Mouse (Mus musculus) gonadal fat pad, adult 2 months (tissue): ENCODE results near the gene Atxn2. TPM values are rescaled to one million over a fixed set of nuclear protein-coding genes. Genes with fewer than 3 reads are reported as not detected.
"Not testable (repeated sequence)": the region's sequence is repeated elsewhere in the genome, so short reads cannot be mapped to it uniquely, and the experiment has no call there.

Experiments
- DNase-seq: peaks from one replicate; pipeline ENCODE4 v3.0.0-alpha.2; 2012; ENCODE audit warnings: low read depth
- polyA plus RNA-seq: library from polyadenylated mRNA; depleted of rRNA; stranded (reverse); fragments of >200 nt; gene quantifications from 2 replicates; pipeline ENCODE4 v1.2.3, GENCODE M21; 2012

Gene Atxn2
- polyA plus RNA-seq, 1 experiment: 70.6 TPM

DNA sequence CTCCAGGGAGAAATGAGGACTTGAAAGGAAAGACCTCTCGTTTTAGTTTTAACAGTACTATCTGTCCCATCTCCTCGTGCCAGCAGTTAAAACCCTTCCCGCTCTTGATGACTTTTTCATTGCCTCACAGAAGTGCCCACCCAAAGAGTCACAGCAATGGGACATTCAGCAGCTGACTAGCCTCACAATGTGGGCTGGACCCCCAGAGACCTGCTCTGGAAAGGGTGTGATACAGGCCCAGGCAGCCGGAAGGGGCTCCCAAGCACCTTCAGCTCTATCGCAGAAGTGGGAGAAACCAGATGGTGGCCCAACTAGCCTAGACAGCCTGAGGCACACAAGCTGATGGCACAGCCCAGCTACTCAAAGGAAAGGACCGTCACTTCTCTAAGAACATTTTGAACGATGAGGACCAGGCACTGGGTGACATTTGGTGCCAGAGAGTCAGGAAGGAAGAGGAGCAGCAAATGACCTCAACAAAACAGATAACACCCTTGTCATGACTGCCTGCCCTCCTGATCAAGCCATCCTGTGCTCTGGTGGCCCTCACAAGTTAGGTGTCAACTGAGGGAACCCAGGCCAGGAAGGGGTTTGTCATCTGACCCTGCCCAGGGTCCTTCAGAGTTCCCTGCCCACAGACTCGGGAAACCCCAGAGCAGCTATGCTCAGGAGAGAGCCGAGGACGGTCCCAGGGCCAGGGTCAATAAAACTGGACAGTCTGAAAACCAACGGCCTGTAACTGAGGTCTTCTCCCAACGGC, 124.0 kb downstream of the Atxn2 start:
- no peak for DNase-seq

DNA sequence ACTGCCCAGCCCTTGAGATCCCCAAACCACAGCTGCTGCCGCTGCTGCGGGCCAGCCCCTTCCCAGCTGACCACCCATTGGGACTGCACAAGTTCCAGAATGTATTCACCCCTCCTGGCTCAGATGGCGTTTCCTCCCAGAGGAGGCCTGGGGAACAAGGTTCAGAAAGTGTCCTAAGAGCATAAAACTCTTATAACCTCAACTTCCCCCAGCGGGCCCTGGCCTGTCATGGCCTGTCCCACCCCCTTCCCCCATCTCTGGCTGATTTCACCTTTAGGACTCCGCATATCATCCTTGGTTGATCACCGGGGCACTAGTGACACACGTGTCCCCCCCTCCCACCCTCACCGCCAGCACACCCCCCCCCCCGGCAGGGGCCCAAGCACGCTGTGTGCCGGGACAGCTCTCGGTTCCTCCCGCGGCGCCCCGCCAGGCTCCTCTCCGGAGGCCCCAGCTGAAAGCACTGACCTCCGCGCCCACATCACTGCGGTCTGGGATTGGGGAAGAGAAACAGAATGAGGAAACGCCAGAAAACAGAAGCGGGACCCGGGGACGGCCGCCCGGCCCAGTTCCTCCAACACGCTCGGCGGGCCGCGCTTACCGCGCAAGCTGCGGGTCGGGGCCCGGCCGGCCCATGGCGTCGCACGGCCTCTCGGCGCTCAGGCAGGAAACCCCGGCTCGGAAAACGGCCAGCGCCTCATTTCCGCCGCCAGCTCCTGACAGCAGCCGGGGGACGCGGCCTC, 125.0 kb downstream of the Atxn2 start:
- no peak for DNase-seq

DNA sequence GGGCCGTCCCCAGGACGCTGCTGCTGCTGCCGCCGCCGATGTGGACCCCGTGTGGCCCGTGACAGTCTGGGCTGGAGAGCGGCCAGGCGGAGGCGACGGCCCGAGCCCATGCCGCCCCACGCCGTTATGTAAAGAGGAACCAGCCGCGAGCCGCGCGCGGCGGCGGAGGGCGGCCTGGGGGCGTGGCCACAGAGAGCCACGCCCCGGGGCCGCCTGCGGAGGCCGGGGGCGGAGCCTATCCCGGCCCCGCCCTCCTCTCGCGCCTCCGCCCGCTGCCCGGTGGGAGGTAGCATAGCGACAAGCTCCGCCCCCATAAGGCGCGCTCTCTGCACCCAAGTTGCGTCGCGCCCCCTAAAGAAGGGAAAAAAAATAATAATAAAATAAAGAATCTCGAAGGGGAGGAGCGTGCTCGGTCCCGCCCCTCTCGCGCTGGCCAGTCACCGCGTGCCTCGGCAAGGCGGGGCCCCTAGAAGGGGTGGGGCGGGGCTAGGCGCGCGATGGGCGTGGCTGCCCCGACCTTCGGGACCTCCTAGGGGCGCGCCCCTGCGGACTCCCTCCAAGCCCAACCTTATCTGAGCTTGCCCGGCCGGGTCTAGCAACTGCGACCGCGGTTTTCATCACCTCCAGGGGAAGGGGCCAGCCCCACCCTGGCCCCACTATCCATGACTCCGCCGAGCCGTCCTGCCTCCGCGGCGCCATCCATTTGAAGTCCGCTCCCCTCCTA, 125.7 kb downstream of the Atxn2 start:
- no peak for DNase-seq

DNA sequence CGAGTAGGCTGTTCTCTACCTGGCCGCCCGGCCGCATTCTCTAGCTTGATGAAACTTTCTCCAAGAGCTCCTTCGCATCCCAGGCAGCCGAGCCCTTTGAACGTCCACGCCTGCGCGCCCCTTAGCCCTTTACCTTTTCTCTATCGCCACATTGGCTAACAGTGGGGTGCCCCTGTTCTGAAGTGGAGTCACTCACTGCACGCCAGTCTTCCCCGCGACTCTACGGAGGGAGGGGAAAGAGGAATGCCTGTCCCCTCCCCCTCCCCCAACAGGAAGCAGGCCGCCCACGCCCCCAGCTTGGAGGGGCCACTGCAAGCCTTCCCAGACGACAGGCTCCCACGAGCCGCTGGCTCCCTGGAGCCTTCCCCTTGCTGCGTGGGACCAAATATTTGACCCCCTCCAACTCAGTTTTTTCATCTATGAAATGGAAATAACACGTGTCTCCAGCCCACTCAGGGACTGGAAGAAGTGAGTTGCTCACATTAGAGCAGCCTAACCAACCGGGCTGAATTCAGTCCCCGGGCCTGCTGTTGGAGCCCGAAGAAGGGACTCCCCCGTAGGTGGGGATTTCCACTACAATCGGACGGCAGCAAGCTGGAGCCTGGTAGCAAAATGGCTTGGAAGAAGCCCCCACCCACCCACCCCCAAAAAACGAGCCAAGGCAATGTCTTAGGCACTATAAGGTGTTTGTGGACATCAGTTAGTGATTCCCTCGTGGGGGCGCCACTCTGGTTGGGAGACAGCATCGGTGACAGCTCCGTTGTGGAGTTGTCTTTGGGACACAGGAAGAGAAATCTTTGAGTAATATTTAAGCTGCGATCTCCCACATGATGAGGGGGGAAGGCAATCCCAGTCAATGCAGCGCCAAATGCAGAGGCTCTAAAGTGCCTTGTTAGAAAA, 126.6 kb downstream of the Atxn2 start, which contains the start of gene Sh2b3:
Gene Sh2b3 (minus strand): TSS at position 206 of the 900 bp plus-strand sequence.
- DNase-seq: no peak

DNA sequence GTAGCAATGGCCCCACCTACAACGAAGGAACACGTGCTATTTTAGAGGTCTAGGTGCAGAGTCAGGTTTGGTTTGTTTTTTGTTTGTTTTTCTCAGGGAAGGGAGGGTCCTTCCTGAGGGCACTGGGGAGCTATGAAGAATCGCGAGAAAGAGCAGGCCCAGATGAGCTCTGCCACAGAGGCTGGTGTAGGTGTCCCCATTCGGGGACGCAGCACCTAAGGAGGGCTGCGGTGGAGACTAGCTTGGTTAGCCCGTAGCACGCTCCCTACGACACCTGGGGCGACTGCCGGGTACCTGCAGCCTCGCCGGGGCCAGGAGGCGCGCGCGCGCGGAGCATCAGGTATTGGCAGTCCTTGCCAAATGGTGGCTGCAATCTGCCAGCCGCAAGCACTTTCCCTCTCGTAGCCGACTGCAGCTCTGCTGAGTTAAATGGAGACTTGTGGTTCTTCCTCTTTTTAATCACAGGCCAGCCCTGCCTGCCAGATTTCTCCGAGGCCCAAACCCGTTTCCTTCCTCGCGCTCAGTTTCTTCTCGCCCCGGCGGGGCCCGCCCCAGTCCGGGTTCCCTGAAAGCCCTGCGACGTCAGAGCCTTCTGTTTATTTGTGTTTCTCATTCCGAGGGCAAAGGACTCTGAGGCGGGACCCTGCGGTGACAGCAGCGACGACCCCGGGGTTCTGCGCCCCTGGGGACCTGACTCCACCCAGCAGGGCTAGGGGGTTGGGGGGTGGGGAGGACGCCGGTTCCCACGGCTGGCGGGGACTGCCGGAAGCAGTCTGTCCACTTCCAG, 127.4 kb downstream of the Atxn2 start:
- DNase-seq: no peak

DNA sequence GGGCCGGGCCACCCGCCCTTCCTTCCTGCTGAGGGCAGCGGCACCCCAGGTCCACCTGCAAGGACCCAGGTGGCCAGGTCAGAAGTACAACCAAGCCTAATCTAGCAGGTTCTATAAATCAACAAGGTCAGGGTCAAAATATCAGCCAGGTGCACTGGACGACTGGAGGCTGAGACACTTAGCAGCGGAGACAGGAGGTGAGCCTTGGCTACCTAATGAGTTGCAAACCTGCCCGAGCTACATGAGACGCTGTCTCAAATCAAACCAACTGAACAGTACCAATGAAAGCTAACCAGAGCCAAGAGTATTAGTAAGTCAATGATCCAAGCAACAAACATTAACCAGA, 128.0 kb downstream of the Atxn2 start:
- no peak for DNase-seq

DNA sequence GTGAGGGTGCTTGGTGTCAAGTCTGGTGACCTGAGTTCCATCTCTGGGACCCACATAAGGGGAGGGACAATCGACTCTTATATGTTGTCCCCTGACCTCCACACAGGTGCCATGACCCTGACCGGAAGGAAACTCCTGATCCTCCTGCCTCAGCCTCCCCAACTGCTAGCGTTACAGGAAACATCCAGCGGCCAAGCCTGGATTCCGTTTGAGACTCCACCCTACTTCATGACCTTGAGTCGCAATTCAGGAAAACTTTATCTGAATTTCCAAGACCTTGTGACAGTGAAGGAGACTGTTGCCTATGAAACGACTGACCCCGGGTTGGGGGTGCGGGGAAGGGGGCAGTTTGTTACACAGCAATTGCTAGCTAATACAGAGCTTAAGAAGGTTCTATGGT, 130.4 kb downstream of the Atxn2 start:
- DNase-seq: no peak

DNA sequence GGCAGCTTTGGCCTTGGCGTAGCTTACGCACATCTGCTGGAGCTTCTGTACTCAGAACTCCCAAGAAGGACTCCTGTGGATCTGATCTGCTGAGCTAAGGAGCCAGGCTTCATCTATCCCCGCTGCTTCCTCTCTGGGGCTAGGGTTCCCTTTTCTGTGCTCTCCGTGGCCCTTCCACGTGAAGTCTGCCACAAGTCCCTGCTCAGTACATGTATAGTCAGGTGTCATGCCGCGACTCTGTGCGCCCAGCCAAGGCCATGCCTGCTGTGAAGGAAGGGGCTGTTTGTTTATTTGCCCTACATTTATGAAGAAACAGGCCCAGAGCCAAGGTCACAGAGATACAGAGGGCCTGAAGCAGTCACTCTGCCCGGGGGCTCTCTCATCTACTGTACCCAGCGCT, 130.8 kb downstream of the Atxn2 start:
- no peak for DNase-seq

DNA sequence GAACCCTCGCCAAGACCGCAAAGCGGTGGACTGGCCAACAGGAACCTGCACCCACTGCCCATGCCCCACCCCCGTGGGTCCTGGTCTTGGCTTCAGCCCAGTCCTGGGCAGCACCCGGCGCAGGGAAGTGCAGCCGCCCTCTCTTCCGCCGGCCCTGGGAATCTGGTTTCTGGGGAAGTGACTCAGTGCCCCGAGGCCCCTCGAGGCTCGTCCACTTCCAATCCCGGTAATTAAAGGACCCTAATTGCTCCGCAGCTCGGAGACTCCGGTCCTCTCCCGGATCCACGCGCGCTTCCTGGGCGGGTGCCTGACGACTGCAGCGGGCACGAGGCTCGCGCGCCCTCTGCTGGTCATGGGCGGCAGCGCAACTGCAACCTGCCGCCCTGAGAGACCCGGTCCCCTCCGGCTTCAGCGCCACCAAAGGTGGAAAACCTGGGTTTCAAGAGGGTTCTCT, 131.6 kb downstream of the Atxn2 start:
- no peak for DNase-seq

DNA sequence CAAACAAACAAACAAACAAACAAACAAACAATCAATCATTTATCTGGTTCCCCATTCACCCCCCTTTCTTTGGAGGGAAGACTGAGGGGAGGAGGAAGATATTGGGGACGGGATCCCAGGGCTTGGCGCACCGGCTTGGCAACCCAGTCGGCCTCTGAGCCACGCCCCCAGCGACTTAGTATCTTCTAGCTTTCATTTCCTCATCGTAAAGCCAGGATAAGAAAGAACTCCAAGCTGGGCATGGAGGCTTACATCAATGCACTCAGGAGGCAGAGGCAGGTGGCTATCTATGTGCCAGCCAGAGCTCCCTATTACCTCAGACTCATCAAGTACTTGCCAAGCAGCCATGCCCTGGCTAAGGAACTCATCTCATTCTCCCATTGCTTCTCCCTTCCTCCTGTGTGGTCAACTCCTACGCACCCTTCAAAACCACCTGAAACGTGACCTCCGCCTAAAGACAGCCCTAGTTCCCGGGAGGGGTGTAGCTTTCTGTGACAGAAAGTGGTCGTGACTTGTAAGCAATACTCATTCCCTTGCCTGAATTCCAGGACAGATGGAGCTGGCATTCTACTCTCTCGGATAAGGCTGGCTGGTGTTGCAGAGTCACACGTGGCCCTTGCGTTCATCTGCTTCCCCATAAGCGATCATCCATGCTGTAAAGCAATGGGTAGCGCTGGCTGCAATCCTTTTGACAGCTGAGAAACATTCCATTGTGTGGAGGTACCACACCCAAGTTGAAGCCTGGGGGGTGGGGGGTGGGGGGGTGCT, 132.2 kb downstream of the Atxn2 start:
- DNase-seq: no peak

DNA sequence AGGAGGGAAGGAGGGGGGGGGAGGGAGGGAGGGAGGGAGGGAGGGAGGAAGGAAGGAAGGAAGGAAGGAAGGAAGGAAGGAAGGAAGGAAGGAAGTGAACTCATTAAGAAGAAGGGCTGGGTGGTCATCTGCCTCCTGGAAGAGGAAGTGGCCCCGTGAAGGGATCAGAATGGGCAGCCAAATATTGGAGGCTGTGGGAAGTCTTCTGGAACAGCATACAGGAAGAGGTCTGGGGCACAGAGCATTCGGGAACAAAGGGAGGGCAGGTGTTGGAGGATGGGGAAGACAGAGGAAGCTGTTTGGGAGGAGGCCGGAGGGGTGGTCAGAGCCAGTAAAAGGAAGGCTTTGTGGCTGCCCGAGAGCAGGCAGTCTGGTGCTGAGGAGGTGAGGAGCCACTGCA, 134.2 kb downstream of the Atxn2 start:
- no peak for DNase-seq

DNA sequence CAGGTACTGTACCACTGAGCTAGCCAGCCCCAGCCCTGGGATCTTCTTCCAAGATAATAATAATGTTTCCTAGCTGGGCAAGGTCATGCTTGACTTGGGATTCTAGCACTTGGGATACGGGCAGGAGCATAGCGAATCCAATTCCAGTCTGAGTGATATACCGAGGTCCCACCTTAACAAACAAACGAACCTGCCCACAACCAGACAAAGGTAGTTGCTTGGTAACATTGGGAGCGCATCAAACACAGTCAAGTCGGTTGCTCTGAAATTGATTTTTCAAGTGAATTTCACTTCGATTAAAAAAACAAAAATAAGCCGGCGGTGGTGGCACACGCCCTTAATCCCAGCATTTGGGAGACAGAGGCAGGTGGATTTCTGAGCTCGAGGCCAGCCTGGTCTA, 135.2 kb downstream of the Atxn2 start:
- no peak for DNase-seq

DNA sequence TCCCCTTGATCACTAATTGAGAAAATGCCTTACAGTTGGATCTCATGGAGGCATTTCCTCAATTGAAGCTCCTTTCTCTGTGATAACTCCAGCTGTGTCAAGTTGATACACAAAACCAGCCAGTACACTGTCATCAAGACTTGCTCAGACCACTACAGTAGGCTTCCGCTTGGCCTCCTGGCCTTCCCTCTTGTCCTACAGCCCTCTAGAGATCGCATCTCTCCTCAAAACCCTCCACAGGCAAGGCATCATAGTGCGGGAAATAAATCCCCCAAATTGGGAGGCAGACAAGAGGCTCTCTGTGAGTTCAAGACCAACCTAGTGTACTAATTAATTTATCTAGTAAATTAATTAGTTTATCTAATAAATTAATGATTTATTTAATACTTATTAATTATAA, 136.1 kb downstream of the Atxn2 start:
- not testable (repeated sequence) for DNase-seq

DNA sequence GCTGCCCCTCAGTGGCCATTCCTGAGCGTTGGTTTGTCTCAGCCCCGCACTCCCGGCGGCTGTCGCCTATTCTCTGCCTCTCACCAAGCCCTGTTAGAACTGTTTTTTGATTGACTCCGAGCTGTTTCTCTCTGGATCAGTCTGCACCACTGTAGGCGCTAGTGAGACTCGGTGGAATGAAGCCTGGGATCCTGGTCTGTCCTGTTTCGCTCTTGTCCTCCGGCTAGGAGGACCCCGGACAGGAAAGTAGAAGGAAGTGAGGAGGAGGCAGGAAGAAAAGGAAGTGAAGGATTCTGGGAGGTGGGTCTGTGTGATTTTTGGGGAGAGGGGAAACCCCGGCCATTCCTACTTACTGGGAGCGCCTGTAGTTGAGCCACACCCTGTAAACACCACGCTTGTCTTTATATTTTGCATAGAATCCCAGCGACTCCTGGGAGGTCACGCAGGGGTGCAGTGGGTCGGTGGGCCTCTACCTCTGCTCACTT, 136.9 kb downstream of the Atxn2 start:
- no peak for DNase-seq

DNA sequence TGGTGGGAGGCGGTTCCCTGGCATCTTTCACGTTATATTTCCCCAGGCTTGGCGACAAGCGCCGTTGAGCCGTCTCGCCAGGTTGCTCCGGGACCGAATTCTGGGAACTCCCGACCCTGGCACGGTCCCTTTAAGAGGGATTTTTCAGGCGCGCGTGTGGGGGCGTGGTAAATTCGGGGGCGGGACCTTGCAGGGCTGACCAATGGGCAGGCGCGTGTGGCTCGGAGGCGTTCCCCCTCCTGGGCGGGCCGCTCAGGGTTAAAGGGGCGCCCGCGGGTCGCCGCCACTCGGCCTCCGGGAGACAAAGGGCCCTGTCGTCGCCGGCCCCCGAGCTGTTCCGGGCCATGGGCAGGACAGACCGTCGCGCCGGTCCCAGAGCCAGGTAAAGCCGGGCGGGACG, 137.6 kb downstream of the Atxn2 start, which contains the start of gene Pheta1:
Gene Pheta1 (plus strand): TSS at position 242 of the 400 bp plus-strand sequence.
- no peak for DNase-seq

DNA sequence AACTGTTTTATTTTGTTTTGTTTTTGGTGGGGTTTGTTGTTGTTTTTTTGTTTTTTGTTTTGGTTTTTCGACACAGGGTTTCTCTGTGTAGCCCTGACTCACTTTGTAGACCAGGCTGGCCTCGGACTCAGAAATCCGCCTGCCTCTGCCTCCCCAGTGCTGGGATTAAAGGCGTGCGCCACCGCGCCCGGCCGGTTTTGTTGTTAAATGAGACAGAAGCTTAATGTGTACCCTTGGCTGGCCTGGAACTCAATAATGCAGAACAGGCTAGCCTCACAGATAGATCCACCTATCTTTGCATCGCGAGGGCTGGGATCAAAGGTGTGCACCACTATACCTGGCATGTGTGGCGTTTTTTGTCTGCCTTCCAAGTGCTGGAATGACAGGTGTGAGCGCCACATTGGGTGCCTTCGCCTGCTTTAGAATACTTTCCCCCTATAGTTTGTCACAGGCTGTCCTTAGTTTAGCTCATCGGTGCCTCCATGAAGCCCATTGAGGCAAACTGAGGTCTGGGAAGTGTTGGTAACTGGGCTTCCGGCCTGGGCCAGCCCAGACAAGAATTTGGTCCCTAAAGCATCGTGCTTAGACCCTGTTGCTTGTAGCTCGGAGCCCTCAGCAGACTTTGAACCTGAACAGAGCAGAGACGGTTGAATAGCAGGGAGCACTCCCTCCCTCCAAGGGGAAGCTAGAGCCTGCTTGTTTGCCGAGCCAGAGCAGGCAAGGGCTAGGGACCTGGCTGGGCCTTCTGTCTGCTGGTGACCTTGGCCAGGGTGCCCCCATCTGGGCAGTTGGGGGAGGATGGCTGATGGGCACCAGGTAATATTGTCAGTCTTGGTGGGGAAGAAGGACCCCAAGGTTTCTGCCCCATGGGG, 138.6 kb downstream of the Atxn2 start:
- no peak for DNase-seq

DNA sequence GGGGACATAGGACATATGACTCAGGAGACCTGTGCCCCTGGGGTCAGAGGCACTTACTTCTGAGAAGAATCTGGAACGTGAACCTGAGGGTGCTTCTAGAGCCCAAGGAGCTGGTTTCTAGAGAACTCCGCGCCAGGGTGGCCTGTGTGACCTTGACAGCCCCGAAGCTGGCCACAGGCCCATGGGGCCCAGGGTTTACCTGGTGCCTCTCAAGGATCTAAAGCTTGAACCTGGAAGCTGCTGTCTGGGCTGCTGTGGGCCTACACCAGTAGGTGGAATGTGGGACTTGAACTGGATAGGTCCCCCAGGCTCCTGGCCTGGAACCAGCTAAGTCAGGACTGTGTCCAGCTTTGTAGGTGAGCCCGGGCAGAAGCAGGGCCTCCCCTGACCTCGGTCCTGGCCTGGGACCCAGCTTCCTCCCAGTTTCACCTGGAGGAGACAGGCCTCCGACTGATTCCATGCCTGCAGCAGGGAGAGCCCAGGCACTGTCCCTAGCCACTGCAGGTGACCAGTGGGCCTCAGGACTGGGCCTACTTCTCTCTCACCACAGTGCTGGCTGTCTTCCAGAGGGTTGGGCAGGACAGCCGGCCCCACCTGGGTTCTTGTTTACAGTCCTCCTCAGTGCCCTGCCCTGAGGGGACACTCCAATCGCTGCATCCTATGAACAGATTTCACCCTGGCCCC, 142.4 kb downstream of the Atxn2 start:
- DNase-seq: no peak

DNA sequence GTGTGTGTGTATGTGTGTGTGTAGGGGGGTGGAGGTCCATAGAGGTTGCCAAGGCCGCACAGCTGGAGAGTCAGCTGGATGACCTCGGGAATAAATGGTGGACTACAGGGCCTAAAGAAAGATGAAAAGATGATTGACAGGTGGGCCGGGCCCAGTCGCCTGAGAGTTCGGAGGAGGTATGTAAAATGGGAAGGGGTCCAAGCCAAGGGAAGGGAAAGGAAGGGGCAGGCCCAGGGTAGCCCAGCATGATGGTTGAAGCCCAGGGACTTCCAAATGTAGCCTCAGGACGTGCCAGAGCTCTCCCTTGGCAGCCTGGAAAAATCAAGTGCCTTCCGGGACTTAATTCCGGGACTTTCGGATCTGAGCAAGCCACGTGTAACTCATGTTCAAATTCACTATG, 143.6 kb downstream of the Atxn2 start:
- DNase-seq: no peak
